Mouse (Mus musculus) monocyte, adult 59 days (primary cell): ENCODE results near the gene Stra8. TPM values are rescaled to one million over a fixed set of nuclear protein-coding genes. Genes with fewer than 3 reads are reported as not detected.

Source experiments
- total RNA-seq, 2 experiments: library from RNA; stranded (reverse); gene quantifications; one replicate each; pipeline ENCODE4 v1.2.4; 2023

Gene Stra8
- not detected for total RNA-seq

DNA sequence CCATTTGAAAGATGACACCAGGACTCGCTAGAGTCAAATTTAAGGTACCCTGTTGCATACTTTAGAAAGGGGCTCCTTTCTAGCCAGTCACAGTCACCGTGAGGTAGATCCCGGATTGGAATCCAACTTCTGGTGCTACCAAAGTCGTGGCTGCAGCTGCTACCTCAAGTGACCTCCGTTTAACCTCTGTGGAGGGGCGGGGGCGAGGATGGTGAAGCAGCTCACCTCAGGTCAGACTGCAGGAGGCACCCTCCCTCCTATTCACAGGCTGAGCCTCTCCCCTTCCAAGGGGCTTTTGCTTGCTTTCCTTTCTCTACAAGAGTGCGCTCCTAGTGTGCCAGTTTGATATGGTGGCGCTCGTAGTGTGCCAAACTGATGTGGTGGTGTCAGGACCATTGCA lies at the start of gene Stra8:
Gene Stra8, plus strand, starts transcription at position 208 of the 400 bp plus-strand sequence.

DNA sequence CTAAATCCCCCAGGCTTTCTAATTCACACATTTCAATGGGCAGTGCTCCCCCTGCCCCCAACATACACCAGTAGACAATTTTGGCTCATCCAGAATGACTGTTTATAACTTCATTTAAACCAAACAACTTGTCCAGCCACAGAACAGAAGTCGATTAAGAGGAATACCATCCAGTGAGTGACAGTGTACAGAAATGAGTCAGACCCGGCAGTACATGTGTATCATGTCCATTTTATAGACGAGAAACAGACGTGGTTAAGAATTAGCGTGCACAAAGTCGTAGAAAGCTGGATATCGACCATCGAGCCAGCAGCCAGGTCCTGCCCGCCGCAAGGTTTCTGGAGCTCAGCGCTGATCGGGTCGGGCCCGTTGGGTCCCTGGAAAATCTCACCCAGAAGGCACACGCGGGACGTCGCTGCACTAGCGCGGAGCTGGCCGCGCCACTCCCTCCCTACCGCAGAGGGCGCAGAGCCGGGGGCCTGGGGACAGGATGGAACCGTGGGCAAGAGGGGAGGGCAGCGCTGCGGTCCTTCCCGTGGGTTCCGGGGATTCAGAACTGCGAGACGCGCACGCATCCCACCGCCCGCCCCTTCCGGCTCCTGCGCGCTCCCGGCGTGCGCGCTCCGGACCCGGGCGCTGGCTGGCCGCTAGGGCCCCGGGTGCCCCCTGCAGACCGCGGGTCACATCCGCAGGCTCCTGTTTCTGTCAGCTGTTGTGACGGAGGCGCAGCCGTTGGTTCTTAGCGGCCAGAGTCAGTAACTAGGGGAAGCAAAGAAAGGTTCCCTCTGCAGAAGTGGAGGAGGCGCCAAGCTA lies 42.2 kb upstream of the Stra8 start, which contains the start of gene Cyren:
Gene Cyren, minus strand, starts transcription at position 552 of the 813 bp plus-strand sequence.

DNA sequence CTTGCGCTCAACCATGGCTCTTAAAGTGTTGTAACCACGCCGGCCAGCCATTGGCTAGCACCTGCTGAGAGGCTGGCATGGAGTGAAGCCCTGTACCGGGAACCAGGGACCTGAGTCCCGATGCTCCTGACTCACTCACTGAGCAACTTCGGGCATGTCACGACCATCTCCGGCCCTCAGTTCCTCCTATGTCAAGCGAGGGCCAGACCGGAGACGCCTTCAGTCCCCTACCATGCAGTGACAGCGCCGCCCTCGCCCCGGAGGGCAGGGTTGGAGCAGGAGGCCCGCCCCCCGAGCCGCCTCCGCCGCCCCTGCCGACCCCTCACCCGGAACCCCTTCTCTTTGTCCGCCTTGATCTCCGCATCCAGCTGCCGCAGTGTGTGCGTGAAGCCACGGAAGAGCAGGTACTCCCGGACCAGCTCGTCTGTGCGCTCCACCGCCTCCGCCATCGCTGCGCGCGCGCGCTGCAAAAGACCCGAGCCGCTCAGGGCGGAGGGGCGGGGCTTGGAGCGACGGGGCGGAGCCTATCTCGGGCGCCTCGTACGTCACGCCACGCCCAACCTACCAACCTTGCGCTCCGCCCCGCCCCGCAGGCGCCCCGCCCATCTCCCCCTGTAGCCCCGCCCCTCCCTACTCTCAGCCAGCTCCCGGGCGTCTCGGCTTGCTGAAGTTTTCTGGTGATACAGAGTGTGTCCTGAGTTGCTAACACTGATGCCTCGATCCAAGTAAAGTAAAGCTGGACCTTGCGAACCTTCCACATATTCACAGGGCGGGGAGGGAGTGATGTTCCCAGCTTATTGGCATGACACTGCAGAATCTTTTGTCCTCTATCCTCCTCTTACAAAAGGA lies 9.4 kb upstream of the Stra8 start, which contains the start of gene Wdr91:
Gene Wdr91, minus strand, starts transcription at position 506 of the 849 bp plus-strand sequence.

DNA sequence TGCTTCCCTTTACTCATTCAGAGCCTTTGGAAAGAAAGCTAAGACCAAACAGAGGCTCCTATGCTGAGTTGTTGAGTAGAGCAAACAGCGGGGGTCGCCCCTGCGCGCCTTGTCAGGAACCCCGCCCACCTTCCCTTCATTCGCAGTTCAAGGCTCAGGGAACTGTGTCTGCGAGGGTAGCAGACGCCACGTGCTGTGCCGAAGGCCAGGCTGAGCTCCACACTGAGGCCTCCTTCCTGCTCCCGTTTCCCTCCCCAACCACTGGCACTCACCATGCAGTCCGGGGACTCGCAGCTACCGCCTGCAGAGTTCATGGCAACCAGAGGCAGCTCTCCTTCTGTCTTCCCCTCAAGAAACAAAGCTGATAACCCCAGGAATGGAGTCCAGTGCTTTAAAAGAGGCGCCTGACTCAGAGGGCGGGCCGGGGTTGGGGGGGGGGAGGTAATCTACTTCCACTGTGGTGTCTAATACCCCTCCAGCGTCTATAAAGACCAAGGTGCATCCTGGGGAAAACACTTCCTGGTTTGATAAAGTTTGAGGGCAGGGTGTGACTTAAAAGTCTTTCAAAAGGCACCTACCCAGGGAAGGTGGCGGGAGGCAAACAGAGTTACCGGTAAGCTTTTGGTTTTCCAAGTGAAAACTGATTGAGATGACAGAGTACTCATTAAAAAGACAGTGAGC lies 68.3 kb downstream of the Stra8 start, which contains the start of gene Slc23a4:
Gene Slc23a4, minus strand, starts transcription at position 324 of the 681 bp plus-strand sequence.

Other genes starting within 250 kb of the Stra8 start
- 1 to 10 TPM; 1.1 to 2.0 TPM for gene Agbl3, start 139.7 kb upstream of the Stra8 start, total RNA-seq
- 10 to 100 TPM; 11.4 to 17.5 TPM for gene Tmem140, start 57.0 kb upstream of the Stra8 start, total RNA-seq
- 1 to 10 TPM; 6.0 to 7.1 TPM for gene Cyren, start 42.1 kb upstream of the Stra8 start, total RNA-seq
- gene Wdr91, start 9.3 kb upstream of the Stra8 start, total RNA-seq: 10 to 100 TPM; 50.4 to 65.0 TPM
- gene Slc23a4, start 68.2 kb downstream of the Stra8 start, total RNA-seq: under 1 TPM in 1 of 2 experiments, not detected in 1; 0.42 TPM
- gene Cnot4, start 213.6 kb downstream of the Stra8 start, total RNA-seq: 10 to 100 TPM; 34.2 to 35.0 TPM